Mouse (Mus musculus) lung, adult 2 months (tissue): ENCODE data around the gene Mdm2. TPM values are rescaled to one million over a fixed set of nuclear protein-coding genes. Genes with fewer than 3 reads are reported as not detected.

Experiments used
- DNase-seq: peaks from one replicate; pipeline ENCODE4 v3.0.0; 2022
- H3K4me1 ChIP-seq: fragments of 200-500 bp; 2 replicates; pipeline ENCODE4 v1.6.1; 2011; ENCODE audit warnings: low read length; ENCODE audit not compliant: control insufficient read depth, insufficient read depth
- H3K4me3 ChIP-seq: fragments of 200-500 bp; replicated peaks from 2 replicates; pipeline ENCODE3; 2011; ENCODE audit warnings: low read depth, mild to moderate bottlenecking, control low read depth, low read length; ENCODE audit errors: extremely low read depth
- CTCF ChIP-seq: fragments of 200-500 bp; IDR thresholded peaks from 2 replicates; pipeline ENCODE4 v1.5.1; 2011; ENCODE audit warnings: mild to moderate bottlenecking, low read length, control low read depth; ENCODE audit not compliant: insufficient read depth
- POLR2A ChIP-seq: fragments of 200-500 bp; IDR thresholded peaks from 2 replicates; pipeline ENCODE4 v1.6.1; 2011; ENCODE audit warnings: low read depth, mild to moderate bottlenecking, control low read depth, low read length, borderline replicate concordance; ENCODE audit errors: extremely low read depth
- WGBS: fragments of 180-500 bp; shearing (Covaris S2); methylation state at CpG from one replicate; pipeline ENCODE4 v1.1.7; 2018; 5-methylcytosine and 5-hydroxymethylcytosine counted together
- polyA plus RNA-seq: library from polyadenylated mRNA; depleted of rRNA; stranded (reverse); fragments of >200 nt; gene quantifications from 2 replicates; pipeline ENCODE4 v1.2.3, GENCODE M21; 2012

Gene Mdm2
- polyA plus RNA-seq, 1 experiment = 39.7 TPM

GRCm38 (mm10) chr10:117650725-117651124 lies 59.8 kb downstream of the Mdm2 start:
- TF ChIP-seq POLR2A (no peak), CTCF (no peak)
- WGBS = 80% methylated on average over 7 of the region's 7 CpGs
- Histone ChIP-seq H3K4me3 (no peak overlapping the region), H3K4me1 (peaks cover 5% of the 10 kb centered on the region)
- DNase-seq = no peak

GRCm38 (mm10) chr10:117650042-117650655 lies 60.4 kb downstream of the Mdm2 start:
- WGBS = 73% methylated on average over 12 of the region's 12 CpGs
- H3K4me3 ChIP-seq = no peak overlapping the region
- H3K4me1 ChIP-seq = peaks cover 5% of the 10 kb centered on the region
- DNase-seq = no peak
- TF ChIP-seq POLR2A (no peak), CTCF (no peak)

- Histone ChIP-seq H3K4me1 (peaks cover 5% of the 10 kb centered on the region), H3K4me3 (no peak overlapping the region)
- TF ChIP-seq POLR2A = no peak
- no peak for TF ChIP-seq CTCF
- 75% methylated on average over 11 of the region's 11 CpGs for WGBS
- peak; percentile 64 for DNase-seq
Measured at GRCm38 (mm10) chr10:117649292-117650041, 61.1 kb downstream of the Mdm2 start.

- DNase-seq = no peak
- WGBS = 77% methylated on average over 3 of the region's 3 CpGs
- TF ChIP-seq POLR2A = no peak
- Histone ChIP-seq H3K4me3 (no peak overlapping the region), H3K4me1 (peaks cover 5% of the 10 kb centered on the region)
Measured at GRCm38 (mm10) chr10:117648643-117649042, 61.9 kb downstream of the Mdm2 start.

- no peak overlapping the region for H3K4me3 ChIP-seq
- H3K4me1 ChIP-seq = peaks cover 5% of the 10 kb centered on the region
- DNase-seq = no peak
- TF ChIP-seq POLR2A = no peak
- 72% methylated on average over 2 of the region's 2 CpGs for WGBS
Measured at GRCm38 (mm10) chr10:117647964-117648472, 62.5 kb downstream of the Mdm2 start.

GRCm38 (mm10) chr10:117647158-117647505 lies 63.4 kb downstream of the Mdm2 start:
- Histone ChIP-seq H3K4me1 (peaks cover 5% of the 10 kb centered on the region), H3K4me3 (no peak overlapping the region)
- 70% methylated on average over 13 of the region's 13 CpGs for WGBS
- TF ChIP-seq CTCF (no peak), POLR2A (no peak)
- no peak for DNase-seq

- 90% methylated on average over 5 of the region's 5 CpGs for WGBS
- TF ChIP-seq CTCF = no peak
- no peak for TF ChIP-seq POLR2A
- Histone ChIP-seq H3K4me3 (no peak overlapping the region), H3K4me1 (peaks cover 4% of the 10 kb centered on the region)
- no peak for DNase-seq
Measured at GRCm38 (mm10) chr10:117646482-117647157, 63.9 kb downstream of the Mdm2 start.

- 77% methylated on average over 7 of the region's 7 CpGs for WGBS
- DNase-seq = no peak
- Histone ChIP-seq H3K4me3 (no peak overlapping the region), H3K4me1 (peaks cover 2% of the 10 kb centered on the region; the same call in 1 of the 2 replicates)
- no peak for TF ChIP-seq CTCF
- no peak for TF ChIP-seq POLR2A
Measured at GRCm38 (mm10) chr10:117645487-117645964, 65.0 kb downstream of the Mdm2 start.

- no peak for TF ChIP-seq CTCF
- no peak for TF ChIP-seq POLR2A
- H3K4me1 ChIP-seq = peaks cover 2% of the 10 kb centered on the region; the same call in 1 of the 2 replicates
- no peak for DNase-seq
- no peak overlapping the region for H3K4me3 ChIP-seq
- 86% methylated on average over 11 of the region's 11 CpGs for WGBS
Measured at GRCm38 (mm10) chr10:117644828-117645227, 65.7 kb downstream of the Mdm2 start.

- Histone ChIP-seq H3K4me1 (peaks cover 2% of the 10 kb centered on the region; the same call in 1 of the 2 replicates), H3K4me3 (no peak overlapping the region)
- no peak for DNase-seq
- WGBS = 87% methylated on average over 8 of the region's 8 CpGs
- no peak for TF ChIP-seq CTCF
- no peak for TF ChIP-seq POLR2A
Measured at GRCm38 (mm10) chr10:117644429-117644748, 66.2 kb downstream of the Mdm2 start.
